In the genomic region with DNA sequence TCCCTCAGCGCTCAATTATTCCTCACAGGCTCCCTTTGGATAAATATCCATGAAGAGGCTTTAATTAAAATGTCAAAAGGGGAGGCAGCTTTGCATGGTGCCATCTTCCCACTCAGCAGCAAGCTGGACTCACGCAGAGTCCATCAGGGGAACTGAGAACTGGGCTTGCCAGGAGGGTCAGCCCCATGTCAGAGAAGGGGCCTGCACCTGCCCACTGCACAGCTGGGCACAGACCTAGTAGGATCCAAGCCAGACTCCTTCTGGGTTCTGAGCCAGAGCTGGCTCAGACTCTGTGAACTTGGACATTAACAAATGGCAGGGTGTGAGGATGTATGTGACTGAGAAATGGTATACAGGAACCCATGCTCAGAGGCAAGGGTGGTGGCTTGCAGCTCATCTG, we compare ENCODE assay signal across 26 mouse cellular contexts. TPM values are rescaled to one million over a fixed set of nuclear protein-coding genes. Genes with fewer than 3 reads are reported as not detected.
DNase-seq lines count a peak whose midpoint lies in the region; ATAC-seq and TF ChIP-seq lines count a peak whose summit lies in the region.
"Had no signal": no experiment of that assay in that cellular context is flagged by ENCODE, and none has a peak within 500 bp of the region (broad histone marks: within the 10 kb centered on the region; RNA-seq: fewer than 3 reads in every experiment).

No protein-coding gene starts in this region.

- peak; percentile 48; the same call in 1 of the 2 replicates for ATAC-seq in hindbrain, embryonic 13.5 days (ENCODE audit: low FRiP score)
- no peak for ATAC-seq in hindbrain, embryonic 11.5 days (ENCODE audit: low FRiP score)
- 0 out of 2 replicates have a peak, but pooled peaks have one; percentile 43 for ATAC-seq in midbrain, embryonic 14.5 days (ENCODE audit: low FRiP score, low TSS enrichment)
- ATAC-seq in midbrain, embryonic 11.5 days (ENCODE audit: low FRiP score): no peak
- ATAC-seq in heart, embryonic 12.5 days (ENCODE audit: insufficient number of reproducible peaks, low FRiP score): no peak
- ATAC-seq: intestine, embryonic 16.5 days; Patski had no signal

- no peak overlapping the region for H3K27ac ChIP-seq in hindbrain, embryonic 13.5 days
- no peak overlapping the region for H3K27ac ChIP-seq in hindbrain, embryonic 11.5 days (ENCODE audit: low read depth, low read length)
- no peak overlapping the region for H3K27ac ChIP-seq in midbrain, embryonic 14.5 days (replicated peaks; ENCODE audit: low read depth, low read length)
- H3K27ac ChIP-seq in midbrain, embryonic 11.5 days (ENCODE audit: low read depth, low read length): no peak overlapping the region
- H3K27ac ChIP-seq in olfactory bulb, adult 2 months (ENCODE audit: insufficient read depth, low read depth, low read length): 0 out of 2 replicates have a peak overlapping the region, but pooled peaks have one; percentile 17
- no peak overlapping the region for H3K27ac ChIP-seq in heart, embryonic 12.5 days (ENCODE audit: poor library complexity, severe bottlenecking)
- H3K27ac ChIP-seq: embryonic facial prominence, embryonic 12.5 days; kidney, postnatal 0 days; limb, embryonic 10.5 days; limb, embryonic 15.5 days; liver, embryonic 13.5 days had no signal

- no peak for TF ChIP-seq CTCF in olfactory bulb, adult 2 months (IDR thresholded peaks at IDR 0.05; ENCODE audit: insufficient read depth, low read depth, low read length)

- no peaks in the 10 kb centered on the region for H3K27me3 ChIP-seq in hindbrain, embryonic 13.5 days
- no peaks in the 10 kb centered on the region for H3K27me3 ChIP-seq in hindbrain, embryonic 11.5 days (ENCODE audit: control insufficient read depth, insufficient read depth, low read length)
- no peaks in the 10 kb centered on the region for H3K27me3 ChIP-seq in midbrain, embryonic 14.5 days (ENCODE audit: control insufficient read depth, insufficient read depth, low read length)
- H3K27me3 ChIP-seq in midbrain, embryonic 11.5 days (ENCODE audit: control insufficient read depth, insufficient read depth, low read length): no peaks in the 10 kb centered on the region
- no peaks in the 10 kb centered on the region for H3K27me3 ChIP-seq in heart, embryonic 12.5 days (replicated peaks)
- H3K27me3 ChIP-seq: embryonic facial prominence, embryonic 12.5 days; limb, embryonic 15.5 days; liver, embryonic 13.5 days; Patski had no signal

- peak; percentile 40 to 53 for DNase-seq in cerebellum, postnatal 14 days
- no peak for DNase-seq in cerebellum, postnatal 36 days
- DNase-seq in hindbrain, embryonic 11.5 days (ENCODE audit: low spot score): no peak
- no peak for DNase-seq in midbrain, embryonic 14.5 days
- no peak for DNase-seq in midbrain, embryonic 11.5 days (ENCODE audit: low spot score, missing footprints)
- DNase-seq: adrenal gland, postnatal 14 days; cerebellum, adult 18-20 months; embryo, embryonic 11 days; heart, postnatal 14 days; kidney, adult 8-10 months; kidney, postnatal 4 days; liver, embryonic 13.5 days; lung, adult 18-20 months; lung, postnatal 14 days; right cerebral cortex, adult 18-20 months; thymus, adult 2 months; thymus, postnatal 36 days had no signal

- H3K36me3 ChIP-seq in hindbrain, embryonic 13.5 days: peaks cover 21% of the 10 kb centered on the region
- H3K36me3 ChIP-seq in hindbrain, embryonic 11.5 days (ENCODE audit: control insufficient read depth, insufficient read depth, low read length): no peaks in the 10 kb centered on the region
- H3K36me3 ChIP-seq in midbrain, embryonic 14.5 days (ENCODE audit: control insufficient read depth, insufficient read depth, low read length): no peaks in the 10 kb centered on the region
- H3K36me3 ChIP-seq in midbrain, embryonic 11.5 days (ENCODE audit: control insufficient read depth, insufficient read depth, low read length): no peaks in the 10 kb centered on the region
- no peaks in the 10 kb centered on the region for H3K36me3 ChIP-seq in heart, embryonic 12.5 days
- H3K36me3 ChIP-seq: embryonic facial prominence, embryonic 12.5 days; limb, embryonic 10.5 days; limb, embryonic 15.5 days; liver, embryonic 13.5 days had no signal

- 66% methylated on average over 2 of the region's 2 CpGs for WGBS in hindbrain, embryonic 13.5 days
- 84% methylated on average over 2 of the region's 2 CpGs for WGBS in hindbrain, embryonic 11.5 days
- 69% methylated on average over 2 of the region's 2 CpGs for WGBS in midbrain, embryonic 14.5 days
- WGBS in midbrain, embryonic 11.5 days: 72% methylated on average over 2 of the region's 2 CpGs
- 45% methylated on average over 2 of the region's 2 CpGs for WGBS in olfactory bulb, adult 2 months
- WGBS in heart, embryonic 12.5 days: 81% methylated on average over 2 of the region's 2 CpGs

- H3K9me3 ChIP-seq in hindbrain, embryonic 13.5 days: no peaks in the 10 kb centered on the region
- H3K9me3 ChIP-seq in hindbrain, embryonic 11.5 days (ENCODE audit: control insufficient read depth, low read length): no peaks in the 10 kb centered on the region
- H3K9me3 ChIP-seq in midbrain, embryonic 14.5 days (ENCODE audit: control insufficient read depth, low read length): no peaks in the 10 kb centered on the region
- no peaks in the 10 kb centered on the region for H3K9me3 ChIP-seq in midbrain, embryonic 11.5 days (ENCODE audit: control insufficient read depth, low read length)
- no peaks in the 10 kb centered on the region for H3K9me3 ChIP-seq in heart, embryonic 12.5 days (replicated peaks)
- H3K9me3 ChIP-seq: embryonic facial prominence, embryonic 12.5 days; limb, embryonic 10.5 days; limb, embryonic 15.5 days; liver, embryonic 13.5 days had no signal

- H3K9ac ChIP-seq in hindbrain, embryonic 13.5 days: no peak overlapping the region
- no peak overlapping the region for H3K9ac ChIP-seq in hindbrain, embryonic 11.5 days (ENCODE audit: low read depth, low read length)
- no peak overlapping the region for H3K9ac ChIP-seq in midbrain, embryonic 14.5 days (replicated peaks; ENCODE audit: low read length)
- no peak overlapping the region for H3K9ac ChIP-seq in midbrain, embryonic 11.5 days (ENCODE audit: low read length)
- H3K9ac ChIP-seq in heart, embryonic 12.5 days: no peak overlapping the region
- H3K9ac ChIP-seq: embryonic facial prominence, embryonic 12.5 days; limb, embryonic 15.5 days; liver, embryonic 13.5 days had no signal

- peaks cover 11% of the 10 kb centered on the region; the same call in 1 of the 2 replicates for H3K4me1 ChIP-seq in hindbrain, embryonic 13.5 days (replicated peaks)
- no peaks in the 10 kb centered on the region for H3K4me1 ChIP-seq in hindbrain, embryonic 11.5 days (replicated peaks; ENCODE audit: control insufficient read depth, insufficient read depth, low read length)
- H3K4me1 ChIP-seq in midbrain, embryonic 14.5 days (ENCODE audit: control insufficient read depth, insufficient read depth, low read length): no peaks in the 10 kb centered on the region
- H3K4me1 ChIP-seq in midbrain, embryonic 11.5 days (ENCODE audit: control insufficient read depth, insufficient read depth, low read length): no peaks in the 10 kb centered on the region
- H3K4me1 ChIP-seq in olfactory bulb, adult 2 months (ENCODE audit: control insufficient read depth, insufficient read depth, low read length): peaks cover 27% of the 10 kb centered on the region
- no peaks in the 10 kb centered on the region for H3K4me1 ChIP-seq in heart, embryonic 12.5 days (replicated peaks)
- H3K4me1 ChIP-seq: embryonic facial prominence, embryonic 12.5 days; limb, embryonic 10.5 days; limb, embryonic 15.5 days; liver, embryonic 13.5 days had no signal

- H3K4me2 ChIP-seq in hindbrain, embryonic 13.5 days: no peak overlapping the region
- H3K4me2 ChIP-seq in hindbrain, embryonic 11.5 days (replicated peaks; ENCODE audit: low read depth, low read length): no peak overlapping the region
- H3K4me2 ChIP-seq in midbrain, embryonic 14.5 days (ENCODE audit: low read length): no peak overlapping the region
- no peak overlapping the region for H3K4me2 ChIP-seq in midbrain, embryonic 11.5 days
- H3K4me2 ChIP-seq in heart, embryonic 12.5 days: no peak overlapping the region
- H3K4me2 ChIP-seq: embryonic facial prominence, embryonic 12.5 days; limb, embryonic 15.5 days; liver, embryonic 13.5 days had no signal

- H3K4me3 ChIP-seq in hindbrain, embryonic 13.5 days: no peak overlapping the region
- no peak overlapping the region for H3K4me3 ChIP-seq in hindbrain, embryonic 11.5 days (ENCODE audit: low read depth, low read length)
- no peak overlapping the region for H3K4me3 ChIP-seq in midbrain, embryonic 14.5 days (replicated peaks; ENCODE audit: low read depth, low read length)
- no peak overlapping the region for H3K4me3 ChIP-seq in midbrain, embryonic 11.5 days (ENCODE audit: low read depth, low read length)
- no peak overlapping the region for H3K4me3 ChIP-seq in olfactory bulb, adult 2 months (ENCODE audit: insufficient read depth, low read depth, low read length)
- no peak overlapping the region for H3K4me3 ChIP-seq in heart, embryonic 12.5 days
- H3K4me3 ChIP-seq: embryonic facial prominence, embryonic 12.5 days; limb, embryonic 10.5 days; limb, embryonic 15.5 days; liver, embryonic 13.5 days had no signal

- no peak for TF ChIP-seq POLR2A in olfactory bulb, adult 2 months (IDR thresholded peaks at IDR 0.05; ENCODE audit: insufficient read depth, low read depth, low read length)

RNA-seq across cellular contexts. Expression of gene Vstm2b, which starts 22.0 kb away (rescaled TPM):
- polyA plus RNA-seq in hindbrain, embryonic 13.5 days (2015; fragmentation: Nextera tagmentation; extraction: Ambion mirVana): 18.2 and 21.4 TPM in 2 replicates
- polyA plus RNA-seq in hindbrain, embryonic 11.5 days (2014; fragmentation: Nextera tagmentation; extraction: Ambion mirVana): 11.7 and 12.8 TPM in 2 replicates
- polyA plus RNA-seq in midbrain, embryonic 14.5 days (2014; fragmentation: Nextera tagmentation; extraction: Ambion mirVana): 21.1 and 25.6 TPM in 2 replicates
- 11.9 and 12.5 TPM in 2 replicates for polyA plus RNA-seq in midbrain, embryonic 11.5 days (2014; fragmentation: Nextera tagmentation; extraction: Ambion mirVana)
- polyA plus RNA-seq in olfactory bulb, adult 2 months (2012; ENCODE audit: insufficient read depth, insufficient read length, low replicate concordance, missing spikeins): not detected in 2 replicates
- polyA plus RNA-seq in heart, embryonic 12.5 days (2016; fragmentation: Nextera tagmentation; extraction: Ambion mirVana): 0.35 and 0.42 TPM in 2 replicates
- polyA plus RNA-seq: liver, embryonic 13.5 days had no signal

Comparison
In these comparisons a context has a peak if more than half of its experiments do, and no peak if none do; other contexts are left out.
1. DNase-seq: peak in cerebellum, postnatal 14 days (2 of 2); none in cerebellum, postnatal 36 days (0 of 2), hindbrain, embryonic 11.5 days (single experiment), midbrain, embryonic 14.5 days (single experiment) and midbrain, embryonic 11.5 days (single experiment).
2. ATAC-seq: peak in hindbrain, embryonic 13.5 days (single experiment) and midbrain, embryonic 14.5 days (single experiment); none in hindbrain, embryonic 11.5 days (single experiment), midbrain, embryonic 11.5 days (single experiment) and heart, embryonic 12.5 days (single experiment).